Mouse (Mus musculus) forebrain, postnatal 0 days (tissue): Measurements from ENCODE around the gene Mrps5. TPM values are rescaled to one million over a fixed set of nuclear protein-coding genes. Genes with fewer than 3 reads are reported as not detected.

Source experiments
- ATAC-seq: fragments of 200-750 bp; cut with Nextera tagmentation; 2 replicates; pipeline ENCODE4 v1.8.0; 2017; ENCODE audit warnings: mild to moderate bottlenecking, moderate library complexity
- DNase-seq: peaks from one replicate; pipeline ENCODE4 v3.0.0-alpha.2; 2015
- H3K27ac ChIP-seq: fragments of 300-500 bp; sonication (generic); 2 replicates; pipeline ENCODE4 v1.5.1; 2014; ENCODE audit warnings: low read depth, mild to moderate bottlenecking, antibody characterized with exemption, low read length, moderate library complexity, mixed read lengths
- H3K27me3 ChIP-seq: fragments of 300-500 bp; sonication (generic); 2 replicates; pipeline ENCODE4 v1.6.1; 2014; ENCODE audit warnings: mild to moderate bottlenecking, low read length, mixed read lengths; ENCODE audit not compliant: insufficient read depth
- H3K36me3 ChIP-seq: fragments of 300-500 bp; sonication (generic); 2 replicates; pipeline ENCODE4 v1.6.1; 2014; ENCODE audit warnings: mild to moderate bottlenecking, moderate library complexity; ENCODE audit not compliant: insufficient read depth
- H3K4me1 ChIP-seq: fragments of 300-500 bp; sonication (generic); 2 replicates; pipeline ENCODE4 v1.6.1; 2014; ENCODE audit warnings: antibody characterized with exemption; ENCODE audit not compliant: insufficient read depth
- H3K4me2 ChIP-seq: fragments of 300-500 bp; sonication (generic); 2 replicates; pipeline ENCODE4 v1.6.1; 2014; ENCODE audit warnings: low read depth, mild to moderate bottlenecking, moderate library complexity
- H3K4me3 ChIP-seq: fragments of 300-500 bp; sonication (generic); 2 replicates; pipeline ENCODE4 v1.5.1; 2014; ENCODE audit warnings: low read depth, low read length, mixed read lengths
- H3K9ac ChIP-seq: fragments of 300-500 bp; sonication (generic); 2 replicates; pipeline ENCODE4 v1.6.1; 2014; ENCODE audit warnings: mild to moderate bottlenecking
- H3K9me3 ChIP-seq: fragments of 300-500 bp; sonication (generic); 2 replicates; pipeline ENCODE4 v1.6.1; 2016; ENCODE audit warnings: low read length
- CTCF ChIP-seq: sonication (generic); IDR thresholded peaks from 2 replicates; pipeline ENCODE4 v1.5.1; 2016; ENCODE audit warnings: antibody characterized with exemption, control low read depth, low read depth
- WGBS: fragments of 180-500 bp; shearing (Covaris S2); extraction: QIAGEN DNeasy Blood & Tissue Kit; methylation state at CpG from one replicate; pipeline ENCODE4 v1.1.7; 2014; 5-methylcytosine and 5-hydroxymethylcytosine counted together
- polyA plus RNA-seq: library from polyadenylated mRNA; unstranded; fragments of >200 nt; fragmentation: Nextera tagmentation; extraction: Ambion mirVana; gene quantifications from 2 replicates; pipeline ENCODE4 v1.2.1, GENCODE M21; 2015
- total RNA-seq: library from RNA; depleted of rRNA; stranded (reverse); fragments of >200 nt; gene quantifications from 2 replicates; pipeline ENCODE4 v1.2.3, GENCODE M21; 2014

Mrps5 gene
- total and polyA plus RNA-seq, 2 experiments from 2014 or later, result 85.2 to 142 TPM

DNA sequence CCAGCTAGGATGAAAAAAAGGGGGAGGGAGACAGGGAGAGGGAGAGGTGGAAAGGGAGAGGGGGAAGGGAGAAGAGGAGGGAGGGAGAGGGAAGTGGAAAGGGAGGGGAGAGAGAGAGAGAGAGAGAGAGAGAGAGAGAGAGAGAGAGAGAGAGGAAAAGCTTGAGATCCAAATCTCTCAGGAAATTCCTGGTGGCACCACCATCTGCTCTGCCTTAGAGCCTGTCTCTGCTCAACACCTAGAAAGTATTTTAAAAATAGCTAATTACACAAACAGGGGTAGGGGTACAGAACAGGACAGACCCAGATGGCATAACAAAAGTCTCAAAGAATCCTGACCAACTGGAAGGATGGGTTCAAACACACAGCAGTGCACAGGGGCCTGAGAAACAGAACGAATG lies 36.6 kb upstream of the Mrps5 start:
- no peaks in the 10 kb centered on the region for H3K9me3 ChIP-seq
- no peak overlapping the region for H3K9ac ChIP-seq
- no peaks in the 10 kb centered on the region for H3K27me3 ChIP-seq
- H3K4me1 ChIP-seq, result no peaks in the 10 kb centered on the region
- no peak for TF ChIP-seq CTCF
- 75% methylated on average over 1 of the region's 1 CpGs for WGBS
- no peak overlapping the region for H3K4me2 ChIP-seq
- ATAC-seq, result no peak
- no peak for DNase-seq
- no peak overlapping the region for H3K27ac ChIP-seq
- H3K4me3 ChIP-seq, result no peak overlapping the region
- no peaks in the 10 kb centered on the region for H3K36me3 ChIP-seq

DNA sequence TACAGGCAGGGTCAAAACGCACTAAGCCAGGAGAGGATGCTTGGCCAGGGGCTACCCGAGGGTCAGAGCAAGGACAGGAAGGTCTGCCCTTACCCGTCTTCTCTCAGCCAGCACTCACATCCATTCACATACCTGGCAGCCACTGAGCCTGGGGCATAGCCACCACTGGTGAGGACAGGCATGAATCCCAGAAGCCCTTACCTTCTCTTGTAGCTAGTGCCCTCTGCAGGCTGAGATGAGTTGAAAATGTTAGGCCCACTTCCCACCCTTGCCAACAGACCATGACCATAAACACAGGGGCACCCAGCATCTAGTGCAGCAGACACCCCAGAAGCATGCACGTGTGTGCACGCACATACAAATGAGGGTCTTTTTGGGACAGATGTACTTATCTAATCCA lies 35.9 kb upstream of the Mrps5 start:
- Histone ChIP-seq H3K4me2 (no peak overlapping the region), H3K4me3 (no peak overlapping the region), H3K27me3 (no peaks in the 10 kb centered on the region), H3K36me3 (no peaks in the 10 kb centered on the region), H3K9ac (no peak overlapping the region), H3K27ac (no peak overlapping the region), H3K9me3 (no peaks in the 10 kb centered on the region), H3K4me1 (no peaks in the 10 kb centered on the region)
- TF ChIP-seq CTCF, result peak; percentile 64
- DNase-seq (peak; percentile 36), ATAC-seq (peak; percentile 34)
- 52% methylated on average over 5 of the region's 5 CpGs for WGBS

DNA sequence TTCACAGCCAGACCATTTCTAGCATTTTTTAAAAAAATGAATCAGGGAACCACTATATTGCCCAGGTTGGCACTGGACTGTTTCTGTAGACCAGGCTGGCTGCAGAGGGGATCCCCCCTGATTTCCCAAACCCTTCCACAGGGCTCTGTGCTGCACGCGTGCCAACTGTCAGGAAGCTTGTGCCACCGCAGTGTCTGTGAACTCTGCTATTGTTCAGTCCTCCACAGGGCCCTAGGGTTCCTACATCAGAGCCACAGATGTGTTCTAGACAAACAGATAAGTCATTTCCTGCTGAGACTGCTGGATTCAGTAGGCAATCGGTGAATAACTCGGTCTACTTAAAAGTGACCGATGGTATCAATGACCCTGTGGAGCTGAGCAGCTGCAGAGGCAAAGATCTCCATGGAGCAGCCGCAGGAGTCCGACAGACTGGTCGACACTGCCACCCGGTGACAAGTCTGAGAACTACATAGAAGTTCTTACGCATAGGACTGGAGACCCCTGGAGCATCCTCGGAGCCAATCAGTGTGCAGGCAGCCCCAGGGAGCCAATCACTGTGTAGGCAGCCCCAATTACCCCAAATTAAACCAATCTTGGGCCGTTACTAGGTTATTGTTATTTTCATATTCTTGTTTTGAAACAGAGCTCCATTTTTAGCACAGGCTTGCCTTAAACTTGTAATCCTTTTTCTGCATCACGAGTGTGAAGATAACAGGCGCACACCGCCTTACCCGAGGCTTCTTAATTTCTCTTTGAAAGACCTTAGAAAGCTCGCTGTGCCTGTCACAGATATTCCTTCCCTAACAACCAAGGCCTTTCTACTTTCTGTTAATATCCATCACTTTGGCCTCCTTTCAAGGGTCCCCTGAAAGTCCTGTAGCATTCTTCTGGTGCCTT lies 27.7 kb upstream of the Mrps5 start:
- peak overlapping the region; percentile 48 for H3K4me2 ChIP-seq
- DNase-seq (peak; percentile 96), ATAC-seq (peak; percentile 100)
- H3K27ac ChIP-seq, result no peak overlapping the region
- 0 out of 2 replicates have a peak overlapping the region, but pooled peaks have one; percentile 19 for H3K9ac ChIP-seq
- peak overlapping the region; percentile 29 for H3K4me3 ChIP-seq
- TF ChIP-seq CTCF, result peak; percentile 94
- H3K4me1 ChIP-seq, result peaks cover 3% of the 10 kb centered on the region; the same call in 1 of the 2 replicates
- no peaks in the 10 kb centered on the region for H3K36me3 ChIP-seq
- H3K9me3 ChIP-seq, result no peaks in the 10 kb centered on the region
- WGBS, result 11% methylated on average over 18 of the region's 18 CpGs
- no peaks in the 10 kb centered on the region for H3K27me3 ChIP-seq

DNA sequence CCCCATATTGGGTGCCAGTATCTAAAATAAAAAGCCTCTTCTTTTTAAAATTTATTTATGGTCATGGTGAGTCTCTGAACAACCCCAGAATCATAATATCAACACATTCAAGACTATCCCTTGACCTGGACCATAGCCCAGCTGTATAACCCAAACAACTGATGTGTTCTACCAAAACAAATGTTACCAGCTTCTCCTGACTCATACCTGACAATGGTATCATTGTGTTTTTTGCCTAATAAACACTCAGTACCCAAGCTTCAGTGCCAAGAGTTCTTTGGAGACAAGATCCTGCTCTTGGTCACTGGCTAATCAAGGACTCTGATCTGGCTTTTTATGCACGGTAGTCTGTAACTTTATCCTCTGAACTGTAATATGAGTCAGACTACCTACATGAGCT lies 13.7 kb upstream of the Mrps5 start:
- H3K9ac ChIP-seq, result no peak overlapping the region
- no peak overlapping the region for H3K4me3 ChIP-seq
- H3K9me3 ChIP-seq, result no peaks in the 10 kb centered on the region; the same call in 1 of the 2 replicates
- H3K27me3 ChIP-seq, result no peaks in the 10 kb centered on the region
- WGBS, result 67% methylated on average over 1 of the region's 1 CpGs
- ATAC-seq (no peak), DNase-seq (no peak)
- H3K27ac ChIP-seq, result no peak overlapping the region
- no peaks in the 10 kb centered on the region for H3K4me1 ChIP-seq
- no peak for TF ChIP-seq CTCF
- no peak overlapping the region for H3K4me2 ChIP-seq
- peaks cover 24% of the 10 kb centered on the region for H3K36me3 ChIP-seq

DNA sequence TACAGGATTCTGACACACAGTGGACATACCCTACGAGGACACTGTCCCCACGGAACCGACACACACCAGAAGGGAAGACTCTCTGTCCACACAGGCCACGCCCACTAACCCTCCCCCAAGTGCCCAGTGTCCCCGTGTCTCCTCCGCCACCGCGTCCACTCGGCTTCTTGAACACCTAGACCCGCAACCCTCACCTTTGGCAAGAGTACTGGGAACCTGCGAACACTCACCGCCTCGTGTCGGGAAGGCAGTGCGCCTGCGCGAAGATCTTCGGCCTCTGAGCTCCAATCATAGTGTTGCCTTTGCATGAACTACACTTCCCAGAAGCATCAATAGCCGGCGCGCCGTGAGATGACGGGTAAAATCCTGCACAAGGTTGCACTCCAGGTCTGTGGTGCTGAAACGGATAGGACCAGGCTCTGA lies 2.6 kb upstream of the Mrps5 start:
- peak; percentile 38; the same call in 1 of the 2 replicates for TF ChIP-seq CTCF
- Histone ChIP-seq H3K9me3 (no peaks in the 10 kb centered on the region), H3K4me1 (peaks cover 25% of the 10 kb centered on the region), H3K36me3 (peaks cover 3% of the 10 kb centered on the region; the same call in 1 of the 2 replicates), H3K9ac (peak overlapping the region; percentile 63), H3K27ac (peak overlapping the region; percentile 31; the same call in 1 of the 2 replicates), H3K4me3 (peak overlapping the region; percentile 52), H3K4me2 (peak overlapping the region; percentile 83), H3K27me3 (no peaks in the 10 kb centered on the region)
- WGBS, result 2% methylated on average over 24 of the region's 24 CpGs
- DNase-seq, result peak; percentile 95
- ATAC-seq, result peak; percentile 92

DNA sequence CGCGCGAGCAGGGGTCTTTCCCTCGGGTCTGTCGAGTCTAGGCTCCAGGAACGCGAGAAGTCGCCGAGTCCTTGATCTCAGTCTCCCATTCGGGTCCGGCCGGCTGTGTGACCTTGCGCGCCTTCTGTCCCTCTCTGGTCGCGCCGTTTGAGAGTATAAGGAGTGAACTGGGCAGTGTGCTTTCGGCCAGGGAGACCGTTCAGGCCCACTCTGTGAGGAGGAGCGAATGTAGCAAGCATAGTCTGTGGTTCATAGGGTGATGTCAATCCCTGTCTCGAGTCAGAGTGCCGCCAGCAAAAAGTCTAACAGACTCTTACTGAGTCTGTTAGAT lies 457 bp downstream of the Mrps5 start:
- DNase-seq (no peak), ATAC-seq (0 out of 2 replicates have a peak, but pooled peaks have one; percentile 8)
- Histone ChIP-seq H3K27ac (peak overlapping the region; percentile 95), H3K4me1 (peaks cover 25% of the 10 kb centered on the region), H3K27me3 (no peaks in the 10 kb centered on the region), H3K4me3 (peak overlapping the region; percentile 91), H3K36me3 (peaks cover 11% of the 10 kb centered on the region), H3K9me3 (no peaks in the 10 kb centered on the region), H3K4me2 (peak overlapping the region; percentile 59), H3K9ac (peak overlapping the region; percentile 95)
- WGBS, result under 1% methylated on average over 22 of the region's 22 CpGs
- no peak for TF ChIP-seq CTCF

DNA sequence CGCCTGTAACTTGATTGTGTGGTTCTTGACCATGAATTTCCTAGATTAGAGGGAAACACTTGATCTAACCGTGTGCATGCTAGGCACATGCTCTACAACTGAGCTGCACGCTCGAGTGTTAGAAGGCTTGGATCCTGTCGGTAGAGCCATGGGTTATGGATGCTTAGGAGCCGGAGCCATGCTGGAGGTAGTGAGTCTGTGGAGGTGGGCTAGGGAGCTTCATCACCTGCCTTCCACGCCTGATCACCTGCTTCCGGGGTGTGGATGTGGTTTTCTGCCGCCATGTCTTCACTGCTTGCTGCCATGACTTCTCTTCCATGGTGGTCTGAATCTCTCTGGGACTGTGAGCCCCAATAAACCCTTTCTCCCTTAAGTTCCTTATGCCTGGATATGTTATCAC lies 1.9 kb downstream of the Mrps5 start:
- no peak for DNase-seq
- no peaks in the 10 kb centered on the region for H3K27me3 ChIP-seq
- H3K9ac ChIP-seq, result no peak overlapping the region
- H3K4me3 ChIP-seq, result no peak overlapping the region
- ATAC-seq, result no peak
- H3K27ac ChIP-seq, result no peak overlapping the region
- H3K9me3 ChIP-seq, result no peaks in the 10 kb centered on the region
- no peak for TF ChIP-seq CTCF
- peaks cover 20% of the 10 kb centered on the region for H3K4me1 ChIP-seq
- H3K36me3 ChIP-seq, result peaks cover 22% of the 10 kb centered on the region
- no peak overlapping the region for H3K4me2 ChIP-seq
- WGBS, result 90% methylated on average over 9 of the region's 9 CpGs
